Mouse (Mus musculus): ENCODE results near the gene Nipa1.

DNA sequence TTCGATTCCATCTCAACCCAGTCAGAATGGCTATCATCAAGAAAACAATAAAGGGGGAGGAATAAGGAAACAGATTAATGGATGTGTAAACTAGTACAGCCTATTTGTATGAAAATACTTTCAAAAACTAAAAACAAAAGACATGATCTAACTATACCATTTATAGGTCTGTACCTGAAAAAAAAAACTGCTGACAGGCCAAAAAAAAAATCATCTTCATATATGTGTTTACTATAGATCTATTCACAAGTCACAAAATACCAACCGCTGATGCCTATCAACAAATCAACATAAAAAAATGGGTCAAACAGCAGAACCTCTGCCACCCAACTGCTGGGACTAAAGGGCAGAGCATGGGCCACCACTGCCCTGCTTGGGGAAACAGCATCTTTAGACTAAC, 63.7 kb downstream of the Nipa1 start:
- no peak for TF ChIP-seq CTCF (IDR thresholded peaks at IDR 0.05; ENCODE audit: extremely low read depth, insufficient read length, insufficient replicate concordance, low read depth, low read length)
- no peak for TF ChIP-seq POLR2A (IDR thresholded peaks at IDR 0.05; ENCODE audit: low read depth, low read length)

Data from small intestine, adult 2 months (tissue).